Mouse (Mus musculus): ENCODE data around the gene Ackr4.

The Ackr4 gene

DNA sequence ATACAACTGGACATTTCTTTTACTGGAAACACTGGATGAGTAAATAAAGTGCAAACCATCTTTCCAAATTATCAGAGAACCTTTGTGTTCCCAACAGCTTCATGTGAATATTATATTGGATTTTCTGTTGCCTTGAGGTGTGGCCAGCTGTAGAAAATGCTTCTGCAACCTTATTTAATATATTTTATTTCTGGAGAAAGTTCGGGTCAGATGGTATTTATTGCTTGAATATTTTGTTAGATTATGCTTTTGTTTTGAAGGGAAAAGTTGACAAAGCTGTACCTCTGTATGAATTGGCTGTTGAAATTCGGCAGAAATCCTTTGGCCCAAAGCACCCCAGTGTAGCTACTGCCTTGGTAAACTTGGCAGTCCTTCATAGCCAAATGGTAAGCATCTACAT lies 86.4 kb downstream of the Ackr4 start, which contains the start of gene Gm28305:
Gm28305 (plus strand) TSS at position 301 of the 400 bp plus-strand sequence.
- DNase-seq (ENCODE audit: low read depth, low spot score), result no peak

DNA sequence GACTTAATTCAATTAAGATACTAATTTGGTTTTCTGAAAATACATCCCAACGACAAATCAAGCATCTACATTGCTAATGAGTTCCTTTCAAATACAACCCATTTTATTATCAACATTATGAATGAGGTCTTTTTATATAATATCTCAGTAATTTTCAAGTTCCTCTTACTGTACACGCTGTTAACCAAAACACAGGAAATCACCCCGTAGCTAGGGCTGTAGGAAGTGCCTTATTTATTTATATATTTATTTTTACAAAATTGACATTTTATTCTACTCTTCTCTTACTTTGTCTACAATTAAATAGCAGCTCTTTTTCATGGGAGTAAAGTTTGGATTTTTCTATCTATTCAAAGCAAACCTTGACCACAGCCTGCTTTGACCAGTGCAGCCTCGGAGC lies 87.0 kb downstream of the Ackr4 start:
- no peak for DNase-seq (ENCODE audit: low read depth, low spot score)

DNA sequence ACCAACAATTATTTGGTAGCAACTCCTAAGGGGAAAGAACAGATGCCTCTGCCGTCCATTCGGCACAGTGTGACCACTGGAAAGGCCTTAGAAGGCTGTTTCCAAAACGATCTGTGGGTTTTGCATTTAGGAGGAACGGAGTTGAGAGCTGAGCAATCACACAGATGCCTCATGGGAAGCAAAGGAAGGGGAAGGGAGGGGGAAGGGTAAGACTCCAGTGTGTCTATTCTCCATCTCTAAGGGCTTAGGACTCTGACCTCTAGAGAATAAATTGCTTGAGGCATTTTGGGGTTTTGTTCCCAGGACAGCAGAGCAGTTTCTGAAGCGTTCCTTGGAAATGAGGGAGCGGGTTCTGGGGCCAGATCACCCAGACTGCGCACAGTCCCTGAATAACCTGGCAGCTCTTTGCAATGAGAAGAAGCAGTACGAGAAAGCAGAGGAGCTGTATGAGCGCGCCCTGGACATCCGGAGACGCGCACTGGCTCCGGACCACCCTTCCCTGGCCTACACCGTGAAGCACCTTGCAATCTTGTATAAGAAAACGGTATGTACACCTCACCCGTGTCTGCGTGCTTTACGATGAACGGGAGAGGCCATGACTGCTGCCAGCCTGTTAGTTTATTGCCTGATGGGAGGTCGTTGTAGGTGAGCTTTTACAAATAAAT lies 87.6 kb downstream of the Ackr4 start:
- DNase-seq (ENCODE audit: low read depth, low spot score), result no peak

DNA sequence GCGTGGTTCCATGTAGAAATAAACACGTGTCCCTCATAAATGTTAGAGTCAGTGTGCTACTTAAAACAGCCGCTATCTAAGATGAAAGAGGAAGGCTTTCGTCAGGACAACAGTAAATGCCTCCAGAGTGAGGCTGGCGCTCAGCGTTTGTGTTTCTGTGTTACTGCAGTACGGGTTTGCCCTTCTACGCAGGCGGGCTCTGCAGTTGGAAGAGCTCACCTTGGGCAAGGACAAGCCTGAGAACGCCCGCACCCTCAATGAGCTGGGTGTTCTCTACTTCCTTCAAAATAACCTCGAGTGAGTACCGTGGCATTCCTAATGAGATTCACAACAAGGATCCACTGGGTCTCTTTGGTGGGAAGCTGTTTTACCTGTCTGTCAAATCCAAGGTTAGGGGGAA lies 88.5 kb downstream of the Ackr4 start:
- DNase-seq (ENCODE audit: low read depth, low spot score), result no peak

DNA sequence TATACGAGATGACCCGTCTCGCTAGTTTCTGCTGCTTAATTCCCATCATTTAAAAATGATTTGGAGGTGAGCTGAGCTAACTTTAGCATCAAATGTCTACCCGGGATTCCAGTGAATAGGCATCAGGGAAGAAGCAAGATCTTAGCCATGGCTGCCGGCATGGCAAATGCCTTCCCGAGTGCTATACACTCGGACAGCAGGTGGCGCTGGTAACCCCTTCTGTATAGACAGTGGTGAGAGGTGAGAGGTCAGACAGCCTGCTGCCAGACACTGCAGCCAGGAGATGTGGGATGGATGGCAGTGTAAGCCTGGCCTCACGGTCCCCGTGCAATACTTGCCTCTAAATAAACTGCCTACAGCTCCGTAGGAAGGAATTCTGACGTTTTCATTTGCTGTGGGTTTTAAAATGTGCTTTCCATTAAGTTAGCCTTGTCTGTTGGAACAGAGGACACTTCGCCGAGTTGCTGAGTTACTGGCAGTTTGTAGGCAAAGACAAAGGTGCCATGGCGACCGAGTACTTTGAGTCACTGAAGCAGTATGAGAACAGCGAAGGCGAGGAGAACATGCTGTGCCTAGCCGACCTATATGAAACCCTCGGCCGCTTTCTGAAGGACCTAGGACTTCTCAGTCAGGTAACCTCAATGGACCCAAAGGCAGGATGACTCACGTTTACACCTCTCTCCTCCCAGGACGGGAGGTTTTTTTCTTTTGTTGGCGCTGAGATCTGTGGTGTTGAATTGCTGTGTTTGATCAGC lies 91.3 kb downstream of the Ackr4 start:
- DNase-seq (ENCODE audit: low read depth, low spot score), result peak; percentile 82

DNA sequence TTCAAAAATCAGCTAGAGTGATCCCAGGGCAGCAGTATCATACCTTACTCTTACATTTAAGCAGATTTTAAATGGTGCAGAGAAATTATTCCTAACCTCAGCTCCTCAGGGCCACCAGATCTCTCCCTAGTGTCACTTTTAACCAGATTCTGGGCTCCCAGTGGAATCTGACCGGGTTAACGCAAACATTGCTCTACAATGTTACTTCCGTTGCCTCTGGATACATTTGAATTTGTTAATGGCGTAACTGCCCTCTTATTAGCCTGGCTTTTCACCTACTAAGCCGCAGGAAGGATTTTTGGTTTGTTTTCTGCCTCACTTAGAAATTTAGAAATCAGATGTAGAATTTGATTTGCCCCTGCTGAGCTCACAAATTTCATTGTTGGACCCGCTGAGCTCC lies 92.0 kb downstream of the Ackr4 start:
- DNase-seq (ENCODE audit: low read depth, low spot score), result no peak

DNA sequence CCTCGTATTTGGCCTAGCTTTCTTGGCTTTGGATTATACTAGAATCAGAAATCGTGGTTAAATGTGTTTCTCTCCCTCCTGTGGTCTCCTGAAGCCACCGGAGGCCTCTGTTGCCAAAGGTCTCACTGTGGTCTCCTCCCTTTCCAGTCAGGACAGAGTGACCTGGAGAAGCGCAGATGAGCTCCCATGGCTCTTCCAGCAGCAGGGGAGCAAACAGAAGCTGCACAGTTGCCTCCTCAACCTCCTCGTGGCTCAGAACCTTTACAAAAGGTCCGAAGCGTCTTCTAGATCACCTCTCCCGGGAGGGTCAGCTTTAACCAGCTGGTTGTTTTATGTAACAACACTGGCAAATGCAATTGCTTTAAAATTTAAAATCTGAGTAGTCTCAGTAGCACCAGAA lies 92.5 kb downstream of the Ackr4 start:
- DNase-seq (ENCODE audit: low read depth, low spot score), result no peak

Measured in brain, adult 2 months (tissue).